Mouse (Mus musculus): Measurements from ENCODE around the gene Prkcb. TPM values are rescaled to one million over a fixed set of nuclear protein-coding genes. Genes with fewer than 3 reads are reported as not detected.
A peak's percentile ranks its signal among the peaks of the same experiment; 100 is the strongest.

The Prkcb gene
- polyA plus RNA-seq, 1 experiment from 2014 or later = 5.4 TPM

DNA sequence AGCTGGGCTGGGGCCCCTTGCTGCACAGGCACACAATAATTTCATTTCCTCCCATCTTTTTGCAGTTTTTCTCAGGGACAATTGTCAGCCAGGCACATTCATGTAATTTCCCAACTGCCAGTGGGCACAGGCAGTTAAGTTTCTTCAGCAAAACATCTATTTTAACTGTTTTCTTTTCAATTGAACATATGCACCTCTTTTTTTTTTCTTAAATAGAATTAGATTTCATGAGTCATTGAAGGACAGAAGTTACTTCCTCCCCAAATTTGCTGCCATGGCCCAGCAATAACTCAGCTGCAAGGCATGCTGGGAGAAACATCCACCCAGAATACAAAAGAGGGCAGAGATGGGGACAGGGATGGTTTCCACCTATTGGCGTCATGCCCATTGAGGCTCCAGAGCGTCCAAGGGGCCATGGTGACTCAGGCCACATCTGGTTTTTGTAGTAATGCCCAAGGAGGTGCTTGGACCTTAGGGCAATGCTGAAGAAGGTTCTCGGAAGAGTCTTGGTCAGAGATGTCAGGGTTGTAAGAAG lies 284.6 kb downstream of the Prkcb start:
- Histone ChIP-seq H3K36me3 (replicated peaks; ENCODE audit: control insufficient read depth, insufficient read depth, low read depth, low read length) (no peaks in the 10 kb centered on the region), H3K4me3 (ENCODE audit: low read depth, low read length) (no peak overlapping the region), H3K27ac (replicated peaks; ENCODE audit: low read depth, low read length) (no peak overlapping the region), H3K9ac (replicated peaks; ENCODE audit: low read length) (no peak overlapping the region), H3K4me2 (ENCODE audit: low read depth, low read length) (no peak overlapping the region), H3K4me1 (ENCODE audit: control insufficient read depth, insufficient read depth, low read length) (no peaks in the 10 kb centered on the region; the same call in 1 of the 2 replicates), H3K27me3 (ENCODE audit: control insufficient read depth, insufficient read depth, low read length) (no peaks in the 10 kb centered on the region), H3K9me3 (replicated peaks; ENCODE audit: control insufficient read depth, low read length) (no peaks in the 10 kb centered on the region)
- no peak for ATAC-seq (replicated peaks; ENCODE audit: insufficient number of reproducible peaks, low FRiP score, low TSS enrichment, low read depth)
- DNase-seq (ENCODE audit: low spot score) = no peak
- WGBS = 92% methylated on average over 3 of the region's 3 CpGs

DNA sequence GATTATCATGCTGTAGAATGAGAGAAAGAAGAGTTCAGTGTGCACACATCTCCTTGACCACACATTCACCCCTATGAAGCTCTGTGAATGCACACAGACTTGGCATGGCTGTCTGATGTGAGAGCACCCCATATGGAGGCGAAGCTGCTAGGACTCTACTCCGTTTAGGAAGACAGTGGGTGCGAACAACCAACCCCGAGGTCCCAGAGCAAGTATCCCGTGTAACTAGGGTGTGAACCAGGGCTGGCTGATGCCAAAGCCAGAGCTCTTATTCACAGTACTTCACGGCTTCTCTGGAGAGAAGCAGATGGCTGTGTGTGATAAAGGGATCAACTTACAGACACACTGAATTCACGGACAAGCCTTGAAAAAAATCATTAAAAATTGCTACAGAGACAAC lies 285.9 kb downstream of the Prkcb start:
- WGBS = 86% methylated on average over 7 of the region's 7 CpGs
- Histone ChIP-seq H3K9me3 (replicated peaks; ENCODE audit: control insufficient read depth, low read length) (no peaks in the 10 kb centered on the region), H3K4me1 (ENCODE audit: control insufficient read depth, insufficient read depth, low read length) (no peaks in the 10 kb centered on the region; the same call in 1 of the 2 replicates), H3K27me3 (ENCODE audit: control insufficient read depth, insufficient read depth, low read length) (no peaks in the 10 kb centered on the region), H3K9ac (replicated peaks; ENCODE audit: low read length) (no peak overlapping the region), H3K27ac (replicated peaks; ENCODE audit: low read depth, low read length) (no peak overlapping the region), H3K4me2 (ENCODE audit: low read depth, low read length) (no peak overlapping the region), H3K36me3 (replicated peaks; ENCODE audit: control insufficient read depth, insufficient read depth, low read depth, low read length) (no peaks in the 10 kb centered on the region), H3K4me3 (ENCODE audit: low read depth, low read length) (no peak overlapping the region)
- no peak for ATAC-seq (replicated peaks; ENCODE audit: insufficient number of reproducible peaks, low FRiP score, low TSS enrichment, low read depth)
- DNase-seq (ENCODE audit: low spot score) = no peak

DNA sequence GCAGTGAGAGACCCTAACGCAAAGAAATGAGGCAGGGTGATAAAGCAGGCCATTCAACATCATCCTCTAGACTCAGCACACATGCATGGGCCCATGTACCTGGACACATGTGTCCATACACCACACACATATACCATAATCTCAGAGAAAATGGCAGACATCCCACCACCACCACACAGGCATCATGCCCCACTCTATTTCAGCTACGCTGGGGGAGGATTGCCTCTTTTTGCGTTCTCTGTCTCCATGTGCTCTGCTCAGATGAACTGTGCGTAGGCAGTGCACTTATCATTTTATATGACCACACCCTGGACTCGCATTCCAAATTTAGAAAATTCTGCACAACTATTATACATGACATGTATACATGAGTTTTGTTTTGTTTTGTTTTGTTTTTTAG lies 286.5 kb downstream of the Prkcb start:
- no peaks in the 10 kb centered on the region for H3K36me3 ChIP-seq (replicated peaks; ENCODE audit: control insufficient read depth, insufficient read depth, low read depth, low read length)
- H3K27ac ChIP-seq (replicated peaks; ENCODE audit: low read depth, low read length) = no peak overlapping the region
- no peak for DNase-seq (ENCODE audit: low spot score)
- no peak; the same call in 1 of the 2 replicates for ATAC-seq (replicated peaks; ENCODE audit: insufficient number of reproducible peaks, low FRiP score, low TSS enrichment, low read depth)
- no peaks in the 10 kb centered on the region; the same call in 1 of the 2 replicates for H3K4me1 ChIP-seq (ENCODE audit: control insufficient read depth, insufficient read depth, low read length)
- WGBS = 84% methylated on average over 5 of the region's 5 CpGs
- H3K9me3 ChIP-seq (replicated peaks; ENCODE audit: control insufficient read depth, low read length) = no peaks in the 10 kb centered on the region
- H3K4me3 ChIP-seq (ENCODE audit: low read depth, low read length) = no peak overlapping the region
- no peak overlapping the region for H3K4me2 ChIP-seq (ENCODE audit: low read depth, low read length)
- no peaks in the 10 kb centered on the region for H3K27me3 ChIP-seq (ENCODE audit: control insufficient read depth, insufficient read depth, low read length)
- no peak overlapping the region for H3K9ac ChIP-seq (replicated peaks; ENCODE audit: low read length)

DNA sequence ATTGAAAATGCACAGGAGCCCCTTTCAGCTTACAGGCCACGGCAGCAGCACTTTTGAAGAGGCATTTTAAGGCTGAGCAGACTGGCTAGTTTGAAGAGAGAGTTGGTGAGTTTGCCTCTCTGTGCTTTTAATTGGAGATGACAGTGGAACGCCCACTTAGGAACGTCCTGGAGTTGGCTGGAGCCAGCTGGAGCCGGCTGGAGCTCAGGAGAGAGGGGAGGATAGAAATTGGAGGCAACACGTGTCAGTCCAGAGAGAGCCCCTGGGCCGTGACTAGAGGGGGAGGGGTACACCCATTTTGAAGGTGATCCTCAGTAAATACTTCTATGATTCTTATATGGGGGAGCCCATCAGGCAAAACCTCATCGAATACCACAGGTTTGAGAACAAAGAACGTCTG lies 287.0 kb downstream of the Prkcb start:
- no peak overlapping the region for H3K4me3 ChIP-seq (ENCODE audit: low read depth, low read length)
- no peaks in the 10 kb centered on the region for H3K36me3 ChIP-seq (replicated peaks; ENCODE audit: control insufficient read depth, insufficient read depth, low read depth, low read length)
- ATAC-seq (replicated peaks; ENCODE audit: insufficient number of reproducible peaks, low FRiP score, low TSS enrichment, low read depth) (peak; percentile 85), DNase-seq (ENCODE audit: low spot score) (peak; percentile 67)
- no peak overlapping the region for H3K9ac ChIP-seq (replicated peaks; ENCODE audit: low read length)
- no peaks in the 10 kb centered on the region for H3K9me3 ChIP-seq (replicated peaks; ENCODE audit: control insufficient read depth, low read length)
- H3K4me2 ChIP-seq (ENCODE audit: low read depth, low read length) = no peak overlapping the region
- no peaks in the 10 kb centered on the region for H3K27me3 ChIP-seq (ENCODE audit: control insufficient read depth, insufficient read depth, low read length)
- no peak overlapping the region for H3K27ac ChIP-seq (replicated peaks; ENCODE audit: low read depth, low read length)
- 18% methylated on average over 8 of the region's 8 CpGs for WGBS
- H3K4me1 ChIP-seq (ENCODE audit: control insufficient read depth, insufficient read depth, low read length) = no peaks in the 10 kb centered on the region; the same call in 1 of the 2 replicates

DNA sequence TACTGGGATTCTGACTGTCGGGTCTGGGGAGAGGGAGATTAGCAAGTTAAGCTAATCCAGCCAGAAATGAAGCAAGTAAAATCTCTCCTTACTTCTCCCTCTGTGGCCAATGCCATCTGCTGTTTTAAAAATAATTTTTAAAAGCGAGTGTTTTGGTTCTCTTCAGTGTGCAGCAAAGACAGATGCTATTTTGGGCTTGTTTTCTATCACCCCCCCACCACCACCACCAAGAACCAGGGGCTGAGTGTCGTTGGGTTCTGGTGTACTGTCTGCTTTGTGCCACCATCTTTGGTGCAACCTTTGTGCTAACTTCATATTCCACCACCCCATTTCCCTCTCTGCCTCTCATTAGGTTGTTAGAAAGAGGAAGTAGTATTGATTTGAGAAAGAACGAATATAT lies 289.0 kb downstream of the Prkcb start:
- Histone ChIP-seq H3K4me1 (ENCODE audit: control insufficient read depth, insufficient read depth, low read length) (no peaks in the 10 kb centered on the region; the same call in 1 of the 2 replicates), H3K4me2 (ENCODE audit: low read depth, low read length) (no peak overlapping the region), H3K4me3 (ENCODE audit: low read depth, low read length) (no peak overlapping the region), H3K27me3 (ENCODE audit: control insufficient read depth, insufficient read depth, low read length) (no peaks in the 10 kb centered on the region), H3K36me3 (replicated peaks; ENCODE audit: control insufficient read depth, insufficient read depth, low read depth, low read length) (no peaks in the 10 kb centered on the region), H3K27ac (replicated peaks; ENCODE audit: low read depth, low read length) (no peak overlapping the region), H3K9me3 (replicated peaks; ENCODE audit: control insufficient read depth, low read length) (no peaks in the 10 kb centered on the region), H3K9ac (replicated peaks; ENCODE audit: low read length) (no peak overlapping the region)
- DNase-seq (ENCODE audit: low spot score) = no peak
- ATAC-seq (replicated peaks; ENCODE audit: insufficient number of reproducible peaks, low FRiP score, low TSS enrichment, low read depth) = no peak
- 91% methylated on average over 4 of the region's 4 CpGs for WGBS

DNA sequence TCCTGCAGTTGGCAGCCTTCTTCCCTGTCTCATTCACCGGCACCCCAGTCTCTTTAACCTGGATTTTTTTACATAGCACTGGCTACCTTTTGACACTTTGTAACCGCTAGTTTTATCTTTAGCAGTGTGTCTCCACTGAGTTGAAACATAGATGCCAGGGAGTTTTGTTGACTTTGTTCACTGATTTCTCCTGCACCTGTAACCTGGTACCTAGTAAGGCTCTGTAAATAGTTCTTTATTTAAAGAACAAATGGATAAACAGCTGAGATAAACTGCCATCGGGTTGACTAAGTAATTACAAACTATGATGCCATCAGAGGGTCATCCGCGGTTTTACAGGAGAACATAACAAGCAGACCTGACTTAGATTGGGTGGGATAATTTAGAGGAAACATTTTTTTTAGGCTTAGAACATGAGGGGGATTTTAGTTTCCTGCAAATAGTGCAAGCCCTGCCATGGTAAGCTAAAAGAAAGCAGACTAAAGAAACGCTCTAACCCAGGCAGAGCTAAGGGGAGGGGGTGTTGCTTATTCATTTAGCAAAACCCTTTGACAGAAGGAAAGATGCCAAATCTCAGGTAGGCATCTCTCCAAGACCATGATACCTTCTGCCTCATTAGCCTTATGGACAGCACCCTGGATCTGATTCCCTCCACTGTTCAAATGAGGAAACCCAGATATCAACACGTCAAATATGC lies 291.1 kb downstream of the Prkcb start:
- H3K4me1 ChIP-seq (ENCODE audit: control insufficient read depth, insufficient read depth, low read length) = no peaks in the 10 kb centered on the region; the same call in 1 of the 2 replicates
- ATAC-seq (replicated peaks; ENCODE audit: insufficient number of reproducible peaks, low FRiP score, low TSS enrichment, low read depth) = no peak
- H3K4me3 ChIP-seq (ENCODE audit: low read depth, low read length) = no peak overlapping the region
- WGBS = 87% methylated on average over 7 of the region's 7 CpGs
- no peaks in the 10 kb centered on the region for H3K9me3 ChIP-seq (replicated peaks; ENCODE audit: control insufficient read depth, low read length)
- no peak overlapping the region for H3K27ac ChIP-seq (replicated peaks; ENCODE audit: low read depth, low read length)
- DNase-seq (ENCODE audit: low spot score) = no peak
- H3K27me3 ChIP-seq (ENCODE audit: control insufficient read depth, insufficient read depth, low read length) = no peaks in the 10 kb centered on the region
- H3K4me2 ChIP-seq (ENCODE audit: low read depth, low read length) = no peak overlapping the region
- H3K36me3 ChIP-seq (replicated peaks; ENCODE audit: control insufficient read depth, insufficient read depth, low read depth, low read length) = no peaks in the 10 kb centered on the region
- no peak overlapping the region for H3K9ac ChIP-seq (replicated peaks; ENCODE audit: low read length)

DNA sequence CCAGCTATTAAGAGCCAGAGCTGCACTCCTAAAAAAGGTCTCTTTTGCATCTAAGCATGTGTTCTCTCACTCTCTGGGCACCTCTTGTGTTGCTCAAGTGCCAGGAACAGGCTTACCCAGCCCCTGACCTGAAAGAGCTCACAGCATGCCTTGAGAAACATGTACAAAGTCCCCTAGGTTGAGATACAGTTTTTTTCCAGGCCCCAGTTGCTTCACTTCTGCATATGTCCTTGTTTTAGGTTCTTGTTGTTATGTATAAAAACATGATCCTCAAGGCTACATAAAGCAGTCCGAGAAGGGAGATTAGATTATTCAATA lies 291.6 kb downstream of the Prkcb start:
- 80% methylated on average over 1 of the region's 1 CpGs for WGBS
- Histone ChIP-seq H3K27ac (replicated peaks; ENCODE audit: low read depth, low read length) (no peak overlapping the region), H3K4me2 (ENCODE audit: low read depth, low read length) (no peak overlapping the region), H3K9ac (replicated peaks; ENCODE audit: low read length) (no peak overlapping the region), H3K27me3 (ENCODE audit: control insufficient read depth, insufficient read depth, low read length) (no peaks in the 10 kb centered on the region), H3K4me1 (ENCODE audit: control insufficient read depth, insufficient read depth, low read length) (no peaks in the 10 kb centered on the region; the same call in 1 of the 2 replicates), H3K36me3 (replicated peaks; ENCODE audit: control insufficient read depth, insufficient read depth, low read depth, low read length) (no peaks in the 10 kb centered on the region), H3K4me3 (ENCODE audit: low read depth, low read length) (no peak overlapping the region), H3K9me3 (replicated peaks; ENCODE audit: control insufficient read depth, low read length) (no peaks in the 10 kb centered on the region)
- DNase-seq (ENCODE audit: low spot score) (no peak), ATAC-seq (replicated peaks; ENCODE audit: insufficient number of reproducible peaks, low FRiP score, low TSS enrichment, low read depth) (no peak)

DNA sequence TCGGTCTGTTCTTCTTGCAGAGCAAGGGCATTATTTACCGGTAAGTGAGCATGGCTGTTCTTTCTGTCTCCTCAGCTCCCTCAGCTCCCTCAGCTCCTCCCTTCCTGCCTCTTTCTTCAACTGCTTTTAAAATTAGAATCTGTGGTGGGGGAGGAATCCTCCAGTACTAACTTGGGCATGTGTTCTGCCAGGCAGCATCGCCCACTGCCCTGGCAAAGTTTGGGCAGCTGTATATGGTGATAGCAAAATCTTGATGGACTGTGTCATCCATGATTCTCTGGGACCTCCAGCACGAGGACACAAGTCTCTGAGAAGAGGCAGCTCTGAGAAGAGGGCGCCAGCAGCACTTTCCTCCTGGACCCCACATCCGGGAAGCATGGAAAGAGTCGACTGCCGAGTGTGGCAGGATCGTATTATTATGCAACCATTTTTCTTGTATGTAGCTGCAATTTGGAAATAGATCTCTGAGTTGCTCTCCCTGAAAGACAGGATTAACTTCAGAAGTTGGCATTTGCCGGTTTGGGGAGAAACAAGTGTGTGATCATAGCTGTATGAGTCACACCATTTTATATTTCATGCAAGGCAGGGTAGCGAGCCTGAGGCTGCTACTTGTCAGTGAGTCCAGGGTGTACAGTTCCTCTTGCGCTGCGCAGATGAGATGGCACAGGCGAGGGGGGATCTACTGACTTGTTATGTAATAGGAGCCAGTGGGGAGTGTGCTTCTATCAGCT lies 296.0 kb downstream of the Prkcb start:
- Histone ChIP-seq H3K4me2 (ENCODE audit: low read depth, low read length) (no peak overlapping the region), H3K27me3 (ENCODE audit: control insufficient read depth, insufficient read depth, low read length) (no peaks in the 10 kb centered on the region), H3K9me3 (replicated peaks; ENCODE audit: control insufficient read depth, low read length) (no peaks in the 10 kb centered on the region), H3K4me3 (ENCODE audit: low read depth, low read length) (no peak overlapping the region), H3K9ac (replicated peaks; ENCODE audit: low read length) (no peak overlapping the region), H3K4me1 (ENCODE audit: control insufficient read depth, insufficient read depth, low read length) (no peaks in the 10 kb centered on the region), H3K27ac (replicated peaks; ENCODE audit: low read depth, low read length) (no peak overlapping the region), H3K36me3 (replicated peaks; ENCODE audit: control insufficient read depth, insufficient read depth, low read depth, low read length) (no peaks in the 10 kb centered on the region)
- WGBS = 88% methylated on average over 14 of the region's 14 CpGs
- DNase-seq (ENCODE audit: low spot score) = no peak
- ATAC-seq (replicated peaks; ENCODE audit: insufficient number of reproducible peaks, low FRiP score, low TSS enrichment, low read depth) = no peak
